Mouse (Mus musculus) heart, postnatal 0 days (tissue): ENCODE results near the gene Dock8. TPM values are rescaled to one million over a fixed set of nuclear protein-coding genes. Genes with fewer than 3 reads are reported as not detected.
A peak's percentile ranks its signal among the peaks of the same experiment; 100 is the strongest.

Source experiments
- ATAC-seq: fragments of 200-750 bp; cut with Nextera tagmentation; 2 replicates; pipeline ENCODE4 v1.8.0; 2017; ENCODE audit warnings: low read depth, moderate number of reproducible peaks, moderate library complexity; ENCODE audit not compliant: insufficient read depth
- DNase-seq: peaks from one replicate; pipeline ENCODE4 v3.0.0-alpha.2; 2016; ENCODE audit warnings: low spot score
- H3K27ac ChIP-seq: fragments of 300-500 bp; sonication (generic); 2 replicates; pipeline ENCODE4 v1.5.1; 2014; ENCODE audit warnings: low read depth, mild to moderate bottlenecking
- H3K27me3 ChIP-seq: fragments of 300-500 bp; sonication (generic); 2 replicates; pipeline ENCODE4 v1.6.1; 2014; ENCODE audit warnings: low read length, mixed read lengths; ENCODE audit not compliant: control insufficient read depth, insufficient read depth
- H3K36me3 ChIP-seq: fragments of 300-500 bp; sonication (generic); replicated peaks from 2 replicates; pipeline ENCODE4 v1.6.1; 2014; ENCODE audit warnings: low read length, mixed read lengths; ENCODE audit not compliant: control insufficient read depth, insufficient read depth
- H3K4me1 ChIP-seq: fragments of 300-500 bp; sonication (generic); 2 replicates; pipeline ENCODE4 v1.6.1; 2014; ENCODE audit warnings: antibody characterized with exemption; ENCODE audit not compliant: control insufficient read depth, insufficient read depth
- H3K4me2 ChIP-seq: fragments of 300-500 bp; sonication (generic); 2 replicates; pipeline ENCODE4 v1.6.1; 2014; ENCODE audit warnings: low read depth, mild to moderate bottlenecking, low read length, moderate library complexity
- H3K4me3 ChIP-seq: fragments of 300-500 bp; sonication (generic); 2 replicates; pipeline ENCODE4 v1.5.1; 2014; ENCODE audit warnings: low read depth, low read length
- H3K9ac ChIP-seq: fragments of 300-500 bp; sonication (generic); replicated peaks from 2 replicates; pipeline ENCODE4 v1.6.1; 2014; ENCODE audit warnings: low read depth, low read length, mixed read lengths
- H3K9me3 ChIP-seq: fragments of 300-500 bp; sonication (generic); replicated peaks from 2 replicates; pipeline ENCODE4 v1.6.1; 2016; ENCODE audit warnings: low read length; ENCODE audit not compliant: control insufficient read depth
- CTCF ChIP-seq: IDR thresholded peaks from 2 replicates; pipeline ENCODE4 v1.5.1; 2016; ENCODE audit warnings: antibody characterized with exemption, control low read depth, low read depth
- EP300 ChIP-seq: IDR thresholded peaks from 2 replicates; pipeline ENCODE4 v1.6.1; 2016; ENCODE audit warnings: antibody characterized with exemption, low read depth
- WGBS: fragments of 180-500 bp; shearing (Covaris S2); extraction: QIAGEN DNeasy Blood & Tissue Kit; methylation state at CpG from one replicate; pipeline ENCODE4 v1.1.7; 2014; 5-methylcytosine and 5-hydroxymethylcytosine counted together
- polyA plus RNA-seq: library from polyadenylated mRNA; unstranded; fragments of >200 nt; fragmentation: Nextera tagmentation; extraction: Ambion mirVana; gene quantifications from 2 replicates; pipeline ENCODE4 v1.2.1, GENCODE M21; 2015
- total RNA-seq: library from RNA; depleted of rRNA; stranded (reverse); fragments of >200 nt; gene quantifications from 2 replicates; pipeline ENCODE4 v1.2.3, GENCODE M21; 2014; ENCODE audit warnings: low replicate concordance

The Dock8 gene
- total and polyA plus RNA-seq, 2 experiments from 2014 or later: 2.4 to 6.0 TPM

GRCm38 (mm10) chr19:25041209-25041608, 41.9 kb downstream of the Dock8 start:
- no peak for ATAC-seq
- H3K27me3 ChIP-seq: no peaks in the 10 kb centered on the region
- no peak overlapping the region for H3K4me2 ChIP-seq
- TF ChIP-seq EP300 (no peak), CTCF (no peak)
- no peak for DNase-seq
- no peaks in the 10 kb centered on the region for H3K4me1 ChIP-seq
- no peak overlapping the region for H3K27ac ChIP-seq
- WGBS: 51% methylated on average over 6 of the region's 6 CpGs
- no peak overlapping the region for H3K4me3 ChIP-seq
- H3K9me3 ChIP-seq: no peaks in the 10 kb centered on the region
- H3K9ac ChIP-seq: no peak overlapping the region
- H3K36me3 ChIP-seq: no peaks in the 10 kb centered on the region

DNA sequence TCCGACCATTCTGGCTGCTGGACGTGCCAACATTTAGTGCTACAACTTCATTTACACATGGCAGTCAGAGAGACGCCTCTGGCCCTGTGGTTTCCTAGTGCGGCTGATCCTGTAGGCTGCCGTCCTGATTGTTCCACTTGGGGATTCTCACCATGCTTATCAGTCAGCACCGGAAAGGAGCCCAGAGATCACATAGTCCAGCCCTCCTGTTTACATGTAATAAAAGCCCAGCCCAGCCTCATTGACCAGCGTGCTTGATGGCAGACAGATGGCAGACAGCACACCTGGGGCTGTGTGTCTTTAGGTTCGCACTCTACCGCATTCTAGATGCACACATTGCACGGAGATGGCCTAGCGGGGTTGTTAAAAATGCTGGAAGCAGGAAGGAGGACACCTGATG, 43.6 kb downstream of the Dock8 start:
- H3K27me3 ChIP-seq: no peaks in the 10 kb centered on the region
- ATAC-seq: no peak
- WGBS: 63% methylated on average over 11 of the region's 11 CpGs
- H3K9ac ChIP-seq: no peak overlapping the region
- H3K9me3 ChIP-seq: no peaks in the 10 kb centered on the region
- no peak for TF ChIP-seq EP300
- no peak for TF ChIP-seq CTCF
- H3K4me2 ChIP-seq: no peak overlapping the region
- no peaks in the 10 kb centered on the region for H3K36me3 ChIP-seq
- no peak overlapping the region for H3K27ac ChIP-seq
- DNase-seq: no peak
- H3K4me1 ChIP-seq: no peaks in the 10 kb centered on the region
- no peak overlapping the region for H3K4me3 ChIP-seq

- WGBS: 79% methylated on average over 3 of the region's 3 CpGs
These were observed 44.7 kb downstream of the Dock8 start for GRCm38 (mm10) chr19:25044057-25044456.

DNA sequence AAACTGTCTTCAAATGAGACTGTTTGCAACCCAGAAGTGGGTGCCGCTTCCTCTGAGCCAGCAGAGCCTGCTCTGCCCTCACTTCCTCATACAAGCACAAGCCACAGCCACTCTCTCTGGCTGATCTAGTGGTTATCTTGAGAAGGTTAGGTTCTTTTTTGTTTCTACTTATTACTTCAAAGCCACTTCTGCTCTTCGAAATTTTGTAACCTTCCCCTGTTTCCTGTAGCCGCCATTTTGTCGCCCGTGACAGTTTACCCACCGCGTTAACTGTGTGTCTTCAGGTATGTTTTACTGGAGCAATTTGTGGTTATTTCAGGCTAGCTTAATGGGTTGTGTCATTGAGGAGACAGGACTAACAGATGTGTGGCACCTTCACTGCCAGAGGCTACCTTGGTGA, 53.0 kb downstream of the Dock8 start:
- Histone ChIP-seq H3K9ac (no peak overlapping the region), H3K36me3 (no peaks in the 10 kb centered on the region), H3K4me1 (no peaks in the 10 kb centered on the region), H3K4me2 (no peak overlapping the region), H3K4me3 (peak overlapping the region; percentile 23; the same call in 1 of the 2 replicates), H3K27ac (peak overlapping the region; percentile 8; the same call in 1 of the 2 replicates), H3K9me3 (no peaks in the 10 kb centered on the region), H3K27me3 (no peaks in the 10 kb centered on the region)
- no peak for TF ChIP-seq EP300
- ATAC-seq (no peak), DNase-seq (no peak)
- WGBS: 90% methylated on average over 7 of the region's 7 CpGs

More at GRCm38 (mm10) chr19:25044057-25044456, 44.7 kb downstream of the Dock8 start:
- Histone ChIP-seq H3K27me3 (no peaks in the 10 kb centered on the region), H3K9ac (no peak overlapping the region), H3K4me3 (no peak overlapping the region), H3K4me2 (no peak overlapping the region), H3K27ac (no peak overlapping the region), H3K36me3 (no peaks in the 10 kb centered on the region), H3K9me3 (no peaks in the 10 kb centered on the region), H3K4me1 (no peaks in the 10 kb centered on the region)
- DNase-seq (no peak), ATAC-seq (no peak)
- TF ChIP-seq EP300 (no peak), CTCF (no peak)

GRCm38 (mm10) chr19:25053152-25053551, 53.8 kb downstream of the Dock8 start:
- no peak for DNase-seq
- peak overlapping the region; percentile 8; the same call in 1 of the 2 replicates for H3K27ac ChIP-seq
- H3K4me3 ChIP-seq: peak overlapping the region; percentile 23; the same call in 1 of the 2 replicates
- no peak for TF ChIP-seq CTCF
- TF ChIP-seq EP300: no peak
- H3K36me3 ChIP-seq: no peaks in the 10 kb centered on the region
- 62% methylated on average over 7 of the region's 7 CpGs for WGBS
- no peak for ATAC-seq
- H3K4me1 ChIP-seq: no peaks in the 10 kb centered on the region
- no peaks in the 10 kb centered on the region for H3K27me3 ChIP-seq
- H3K9ac ChIP-seq: no peak overlapping the region
- no peaks in the 10 kb centered on the region for H3K9me3 ChIP-seq
- peak overlapping the region; percentile 33; the same call in 1 of the 2 replicates for H3K4me2 ChIP-seq

GRCm38 (mm10) chr19:25055025-25055424, 55.7 kb downstream of the Dock8 start:
- Histone ChIP-seq H3K9me3 (no peaks in the 10 kb centered on the region), H3K27ac (no peak overlapping the region), H3K4me1 (no peaks in the 10 kb centered on the region), H3K4me3 (no peak overlapping the region), H3K4me2 (no peak overlapping the region), H3K9ac (no peak overlapping the region), H3K36me3 (no peaks in the 10 kb centered on the region), H3K27me3 (no peaks in the 10 kb centered on the region)
- 91% methylated on average over 7 of the region's 7 CpGs for WGBS
- ATAC-seq (no peak), DNase-seq (no peak)
- TF ChIP-seq CTCF (no peak), EP300 (no peak)
